Mouse (Mus musculus) heart, embryonic 13.5 days (tissue): ENCODE results near the gene Hells. TPM values are rescaled to one million over a fixed set of nuclear protein-coding genes. Genes with fewer than 3 reads are reported as not detected.

Experiments
- microRNA-seq: library from miRNA; unstranded; fragments of <30 nt; microRNA quantifications from one replicate; pipeline ENCODE4, GENCODE M21; 2016
- polyA plus RNA-seq: library from polyadenylated mRNA; unstranded; fragments of >200 nt; fragmentation: Nextera tagmentation; extraction: Ambion mirVana; gene quantifications from 2 replicates; pipeline ENCODE4 v1.2.1, GENCODE M21; 2015

Gene Hells
- polyA plus RNA-seq, 1 experiment from 2014 or later: 20.6 TPM

Small RNA genes lying within 50 kb of the gene (microRNA-seq; reads per million reads assigned to microRNA genes)
- gene Gm23800: not detected

Other genes starting within 250 kb of the Hells start
- gene Noc3l, start 111.7 kb upstream of the Hells start, polyA plus RNA-seq: 4.0 and 4.1 TPM in 2 replicates
- gene Tbc1d12, start 94.3 kb upstream of the Hells start, polyA plus RNA-seq: 1.5 and 1.7 TPM in 2 replicates
- not detected in 2 replicates for gene Cyp2c55, start 76.1 kb downstream of the Hells start, polyA plus RNA-seq
- not detected in 2 replicates for gene Cyp2c65, start 130.1 kb downstream of the Hells start, polyA plus RNA-seq
- gene Cyp2c66, start 183.0 kb downstream of the Hells start, polyA plus RNA-seq: not detected in 2 replicates